Mouse (Mus musculus): ENCODE results near the gene Cbln4.

The Cbln4 gene

GRCm38 (mm10) chr2:172043235-172043610 is at the start of gene Cbln4:
Gene Cbln4, minus strand, starts transcription at chr2:172043466.
- DNase-seq: no peak

- peak; percentile 60 for DNase-seq
Measured at GRCm38 (mm10) chr2:172078596-172078995, 35.3 kb upstream of the Cbln4 start.

- no peak for DNase-seq
Measured at GRCm38 (mm10) chr2:172076295-172076694, 33.0 kb upstream of the Cbln4 start.

GRCm38 (mm10) chr2:172062876-172063275 is 19.6 kb upstream of the Cbln4 start:
- no peak for DNase-seq

- no peak for DNase-seq
Measured at GRCm38 (mm10) chr2:172059747-172060146, 16.5 kb upstream of the Cbln4 start.

GRCm38 (mm10) chr2:172058936-172059665 is 15.8 kb upstream of the Cbln4 start:
- DNase-seq: no peak

- no peak for DNase-seq
Measured at GRCm38 (mm10) chr2:172046002-172046401, 2.7 kb upstream of the Cbln4 start.

GRCm38 (mm10) chr2:172042607-172043234 is 545 bp downstream of the Cbln4 start:
- DNase-seq: no peak

- peak; percentile 87 for DNase-seq
Measured at GRCm38 (mm10) chr2:172042125-172042524, 1.1 kb downstream of the Cbln4 start.

GRCm38 (mm10) chr2:172040859-172041258 is 2.4 kb downstream of the Cbln4 start:
- DNase-seq: no peak

- peak; percentile 86 for DNase-seq
Measured at GRCm38 (mm10) chr2:172039601-172040000, 3.7 kb downstream of the Cbln4 start.

GRCm38 (mm10) chr2:172034281-172034680 is 9.0 kb downstream of the Cbln4 start:
- no peak for DNase-seq

GRCm38 (mm10) chr2:172025459-172026130 is 17.7 kb downstream of the Cbln4 start:
- DNase-seq: peak; percentile 63

GRCm38 (mm10) chr2:172006726-172007125 is 36.5 kb downstream of the Cbln4 start:
- no peak for DNase-seq

GRCm38 (mm10) chr2:172005970-172006369 is 37.3 kb downstream of the Cbln4 start:
- no peak for DNase-seq

- DNase-seq: no peak
Measured at GRCm38 (mm10) chr2:172004029-172004984, 39.0 kb downstream of the Cbln4 start.

- no peak for DNase-seq
Measured at GRCm38 (mm10) chr2:171996979-171997686, 46.1 kb downstream of the Cbln4 start.

- no peak for DNase-seq
Measured at GRCm38 (mm10) chr2:171994861-171995260, 48.4 kb downstream of the Cbln4 start.

- no peak for DNase-seq
Measured at GRCm38 (mm10) chr2:171994240-171994639, 49.0 kb downstream of the Cbln4 start.

- DNase-seq: no peak
Measured at GRCm38 (mm10) chr2:171986686-171987085, 56.6 kb downstream of the Cbln4 start.

Data from heart, adult 11 months (tissue).